Mouse (Mus musculus): ENCODE data around the gene D030056L22Rik.

- TF ChIP-seq CTCF (IDR thresholded peaks at IDR 0.05; ENCODE audit: extremely low read depth, insufficient read depth, low read length) (no peak), POLR2A (IDR thresholded peaks at IDR 0.05; ENCODE audit: extremely low read depth, insufficient read depth, low read length) (no peak)
Observed at GRCm38 (mm10) chr19:18766399-18766798, 53.4 kb downstream of the D030056L22Rik start.
